Mouse (Mus musculus) cerebellum, adult 2 months (tissue): ENCODE data around the gene Pramel6.

Experiments used
- CTCF ChIP-seq: fragments of 200-500 bp; IDR thresholded peaks from 2 replicates; pipeline ENCODE4 v1.5.1; 2011; ENCODE audit warnings: low read depth, mild to moderate bottlenecking, control low read depth, low read length, moderate library complexity, borderline replicate concordance; ENCODE audit not compliant: insufficient read depth
- POLR2A ChIP-seq: fragments of 200-500 bp; IDR thresholded peaks from 2 replicates; pipeline ENCODE4 v1.6.1; 2011; ENCODE audit warnings: low read length, control low read depth, borderline replicate concordance; ENCODE audit not compliant: insufficient read depth

- no peak for TF ChIP-seq POLR2A
- TF ChIP-seq CTCF, result no peak
Measured at GRCm38 (mm10) chr2:87482276-87482675, 24.1 kb upstream of the Pramel6 start.
